Mouse (Mus musculus): ENCODE data around the gene E030018B13Rik. TPM values are rescaled to one million over a fixed set of nuclear protein-coding genes. Genes with fewer than 3 reads are reported as not detected.

Gene E030018B13Rik
- polyA plus RNA-seq, 1 experiment from 2014 or later = not detected

GRCm38 (mm10) chr7:63957872-63958640, 41.4 kb downstream of the E030018B13Rik start:
- no peak for ATAC-seq (ENCODE audit: insufficient number of reproducible peaks, insufficient read depth, low FRiP score, low read depth)
- H3K4me1 ChIP-seq (ENCODE audit: control insufficient read depth in 2 of 2, insufficient read depth in 2 of 2, low read length in 2 of 2) = peaks cover 8% of the 10 kb centered on the region in 2 experiments; a peak in 3 of 4 replicates
- no peaks in the 10 kb centered on the region for H3K27me3 ChIP-seq (ENCODE audit: control insufficient read depth, insufficient read depth, low read length)
- no peaks in the 10 kb centered on the region for H3K36me3 ChIP-seq (ENCODE audit: control insufficient read depth, insufficient read depth, low read length)
- H3K27ac ChIP-seq (replicated peaks in 1 of 2; ENCODE audit: control insufficient read depth in 1 of 2, insufficient read depth in 1 of 2, low read depth in 2 of 2, low read length in 2 of 2) = no peak overlapping the region
- no peak overlapping the region for H3K4me2 ChIP-seq (ENCODE audit: low read length)
- no peak overlapping the region for H3K9ac ChIP-seq (ENCODE audit: low read length)
- H3K4me3 ChIP-seq (ENCODE audit: control insufficient read depth in 1 of 2, insufficient read depth in 1 of 2, low read depth in 1 of 2, low read length in 2 of 2) = no peak overlapping the region
- 89% methylated on average over 12 of the region's 12 CpGs for WGBS
- no peaks in the 10 kb centered on the region for H3K9me3 ChIP-seq (ENCODE audit: control insufficient read depth, low read length)

GRCm38 (mm10) chr7:63963632-63964031, 47.0 kb downstream of the E030018B13Rik start:
- Histone ChIP-seq H3K27ac (replicated peaks in 1 of 2; ENCODE audit: control insufficient read depth in 1 of 2, insufficient read depth in 1 of 2, low read depth in 2 of 2, low read length in 2 of 2) (no peak overlapping the region), H3K27me3 (ENCODE audit: control insufficient read depth, insufficient read depth, low read length) (no peaks in the 10 kb centered on the region), H3K9ac (ENCODE audit: low read length) (no peak overlapping the region), H3K4me3 (ENCODE audit: control insufficient read depth in 1 of 2, insufficient read depth in 1 of 2, low read depth in 1 of 2, low read length in 2 of 2) (no peak overlapping the region), H3K9me3 (ENCODE audit: control insufficient read depth, low read length) (no peaks in the 10 kb centered on the region), H3K36me3 (ENCODE audit: control insufficient read depth, insufficient read depth, low read length) (no peaks in the 10 kb centered on the region), H3K4me2 (ENCODE audit: low read length) (no peak overlapping the region), H3K4me1 (ENCODE audit: control insufficient read depth in 2 of 2, insufficient read depth in 2 of 2, low read length in 2 of 2) (peaks cover 0 to 6% of the 10 kb centered on the region in 2 experiments; a peak in 2 of 4 replicates)
- no peak for ATAC-seq (ENCODE audit: insufficient number of reproducible peaks, insufficient read depth, low FRiP score, low read depth)
- WGBS = 66% methylated on average over 5 of the region's 5 CpGs

DNA sequence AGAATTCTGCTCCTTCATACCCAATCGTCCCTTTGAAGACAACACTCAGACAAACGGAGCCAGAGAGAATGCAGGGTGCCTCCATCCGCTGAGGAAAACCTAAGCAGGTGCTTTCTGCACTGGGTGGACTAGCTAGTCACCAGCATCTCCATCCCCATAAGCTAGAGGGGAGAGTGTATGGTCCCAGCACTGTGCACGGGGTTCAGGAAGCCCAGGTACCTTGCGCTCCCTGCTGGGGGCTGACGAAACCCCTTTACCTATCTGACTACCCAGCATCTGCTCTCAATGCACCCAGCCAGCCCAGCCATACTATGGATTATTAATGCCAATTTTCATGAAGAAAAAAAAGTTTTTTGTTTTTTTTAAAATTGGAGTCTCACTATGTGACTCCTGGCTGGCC, 47.5 kb downstream of the E030018B13Rik start:
- Histone ChIP-seq H3K4me1 (ENCODE audit: control insufficient read depth in 2 of 2, insufficient read depth in 2 of 2, low read length in 2 of 2) (peaks cover 0 to 6% of the 10 kb centered on the region in 2 experiments; a peak in 2 of 4 replicates), H3K9ac (ENCODE audit: low read length) (no peak overlapping the region), H3K27me3 (ENCODE audit: control insufficient read depth, insufficient read depth, low read length) (no peaks in the 10 kb centered on the region), H3K4me3 (ENCODE audit: control insufficient read depth in 1 of 2, insufficient read depth in 1 of 2, low read depth in 1 of 2, low read length in 2 of 2) (no peak overlapping the region), H3K4me2 (ENCODE audit: low read length) (no peak overlapping the region), H3K36me3 (ENCODE audit: control insufficient read depth, insufficient read depth, low read length) (no peaks in the 10 kb centered on the region), H3K9me3 (ENCODE audit: control insufficient read depth, low read length) (no peaks in the 10 kb centered on the region), H3K27ac (replicated peaks in 1 of 2; ENCODE audit: control insufficient read depth in 1 of 2, insufficient read depth in 1 of 2, low read depth in 2 of 2, low read length in 2 of 2) (no peak overlapping the region)
- WGBS = 74% methylated on average over 6 of the region's 6 CpGs
- no peak for ATAC-seq (ENCODE audit: insufficient number of reproducible peaks, insufficient read depth, low FRiP score, low read depth)

- H3K9ac ChIP-seq (ENCODE audit: low read length) = no peak overlapping the region
- no peaks in the 10 kb centered on the region for H3K27me3 ChIP-seq (ENCODE audit: control insufficient read depth, insufficient read depth, low read length)
- H3K27ac ChIP-seq (replicated peaks in 1 of 2; ENCODE audit: control insufficient read depth in 1 of 2, insufficient read depth in 1 of 2, low read depth in 2 of 2, low read length in 2 of 2) = peak overlapping the region in 1 of 2 experiments; percentile 29; a peak in 1 of 4 replicates
- no peaks in the 10 kb centered on the region for H3K36me3 ChIP-seq (ENCODE audit: control insufficient read depth, insufficient read depth, low read length)
- no peaks in the 10 kb centered on the region for H3K9me3 ChIP-seq (ENCODE audit: control insufficient read depth, low read length)
- H3K4me3 ChIP-seq (ENCODE audit: control insufficient read depth in 1 of 2, insufficient read depth in 1 of 2, low read depth in 1 of 2, low read length in 2 of 2) = no peak overlapping the region
- no peak overlapping the region for H3K4me2 ChIP-seq (ENCODE audit: low read length)
- H3K4me1 ChIP-seq (ENCODE audit: control insufficient read depth in 2 of 2, insufficient read depth in 2 of 2, low read length in 2 of 2) = peaks cover 0 to 6% of the 10 kb centered on the region in 2 experiments; a peak in 2 of 4 replicates
- peak; percentile 44 for ATAC-seq (ENCODE audit: insufficient number of reproducible peaks, insufficient read depth, low FRiP score, low read depth)
- WGBS = 73% methylated on average over 2 of the region's 2 CpGs
Measured at GRCm38 (mm10) chr7:63965135-63965534, 48.5 kb downstream of the E030018B13Rik start.

DNA sequence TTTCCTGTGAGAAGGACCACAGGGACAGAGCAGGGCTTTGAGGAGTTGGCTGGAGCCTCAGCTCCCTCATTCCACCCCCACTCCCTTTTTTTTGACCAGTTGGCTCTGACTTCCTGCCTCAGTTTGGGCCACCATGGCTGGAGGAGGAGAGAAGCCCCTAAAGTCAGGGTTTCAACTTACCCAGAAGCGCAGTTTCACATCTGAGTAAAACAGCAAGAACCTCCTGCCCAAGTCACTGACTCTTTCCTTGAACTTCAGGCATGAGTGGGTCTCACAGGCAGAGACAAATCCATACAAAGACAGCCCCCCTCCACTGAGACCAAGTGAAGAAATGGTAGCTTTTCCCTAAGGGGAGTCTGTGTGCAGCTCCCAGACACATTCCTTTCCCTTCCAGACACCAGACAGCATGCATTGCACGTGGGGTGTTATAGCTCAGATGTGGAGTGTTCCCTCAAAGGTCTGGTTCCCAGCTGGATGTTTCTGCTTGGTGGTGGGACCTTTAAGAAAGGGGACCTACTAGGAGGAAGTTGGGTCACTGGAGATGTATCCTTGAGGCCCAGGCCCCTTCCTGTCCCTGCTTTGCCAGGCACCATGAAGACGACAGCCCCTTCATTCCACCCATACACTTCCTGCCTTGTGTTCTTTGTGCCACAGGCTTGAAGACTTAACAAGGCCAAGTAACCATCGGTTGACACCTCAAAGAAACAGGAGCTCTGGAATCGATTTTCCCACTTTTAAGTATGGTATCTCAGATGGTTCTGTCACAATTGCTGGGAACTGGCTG, 49.2 kb downstream of the E030018B13Rik start:
- Histone ChIP-seq H3K9ac (ENCODE audit: low read length) (no peak overlapping the region), H3K27me3 (ENCODE audit: control insufficient read depth, insufficient read depth, low read length) (no peaks in the 10 kb centered on the region), H3K4me3 (ENCODE audit: control insufficient read depth in 1 of 2, insufficient read depth in 1 of 2, low read depth in 1 of 2, low read length in 2 of 2) (no peak overlapping the region), H3K4me2 (ENCODE audit: low read length) (no peak overlapping the region), H3K4me1 (ENCODE audit: control insufficient read depth in 2 of 2, insufficient read depth in 2 of 2, low read length in 2 of 2) (peaks cover 0 to 6% of the 10 kb centered on the region in 2 experiments; a peak in 2 of 4 replicates), H3K9me3 (ENCODE audit: control insufficient read depth, low read length) (no peaks in the 10 kb centered on the region), H3K36me3 (ENCODE audit: control insufficient read depth, insufficient read depth, low read length) (no peaks in the 10 kb centered on the region), H3K27ac (replicated peaks in 1 of 2; ENCODE audit: control insufficient read depth in 1 of 2, insufficient read depth in 1 of 2, low read depth in 2 of 2, low read length in 2 of 2) (peak overlapping the region in 1 of 2 experiments; percentile 29; a peak in 1 of 4 replicates)
- 66% methylated on average over 5 of the region's 5 CpGs for WGBS
- no peak for ATAC-seq (ENCODE audit: insufficient number of reproducible peaks, insufficient read depth, low FRiP score, low read depth)

DNA sequence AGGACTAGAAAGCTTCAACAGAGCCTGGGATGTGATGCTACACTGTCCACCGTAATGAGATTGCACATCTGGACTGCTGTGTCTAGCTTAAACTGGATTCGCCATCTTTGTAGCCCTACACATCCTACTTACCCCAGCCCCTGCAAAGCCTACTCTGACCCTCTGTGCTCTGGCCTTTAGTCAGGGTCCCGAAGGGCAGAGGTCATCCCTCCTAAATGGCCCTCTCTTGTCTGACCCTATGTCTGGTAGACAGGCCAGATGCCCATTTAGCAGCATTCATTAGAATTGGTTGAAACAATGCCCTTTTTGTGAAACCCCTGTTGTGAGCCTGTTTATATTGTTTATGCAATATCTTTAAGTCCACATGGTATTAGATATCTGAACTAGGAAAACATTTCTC, 53.3 kb downstream of the E030018B13Rik start:
- H3K9ac ChIP-seq (ENCODE audit: low read length) = no peak overlapping the region
- no peak for ATAC-seq (ENCODE audit: insufficient number of reproducible peaks, insufficient read depth, low FRiP score, low read depth)
- H3K9me3 ChIP-seq (ENCODE audit: control insufficient read depth, low read length) = no peaks in the 10 kb centered on the region
- no peak overlapping the region for H3K27ac ChIP-seq (replicated peaks in 1 of 2; ENCODE audit: control insufficient read depth in 1 of 2, insufficient read depth in 1 of 2, low read depth in 2 of 2, low read length in 2 of 2)
- 81% methylated on average over 3 of the region's 3 CpGs for WGBS
- no peaks in the 10 kb centered on the region for H3K36me3 ChIP-seq (ENCODE audit: control insufficient read depth, insufficient read depth, low read length)
- no peaks in the 10 kb centered on the region for H3K27me3 ChIP-seq (ENCODE audit: control insufficient read depth, insufficient read depth, low read length)
- H3K4me2 ChIP-seq (ENCODE audit: low read length) = no peak overlapping the region
- H3K4me1 ChIP-seq (ENCODE audit: control insufficient read depth in 2 of 2, insufficient read depth in 2 of 2, low read length in 2 of 2) = peaks cover 0 to 6% of the 10 kb centered on the region in 2 experiments; a peak in 2 of 4 replicates
- no peak overlapping the region for H3K4me3 ChIP-seq (ENCODE audit: control insufficient read depth in 1 of 2, insufficient read depth in 1 of 2, low read depth in 1 of 2, low read length in 2 of 2)

All from heart, embryonic 14.5 days (tissue).